Mouse (Mus musculus): Measurements from ENCODE around the gene P2rx3.

P2rx3 gene

GRCm38 (mm10) chr2:85038336-85038735 is 1.1 kb upstream of the P2rx3 start:
- DNase-seq = no peak

- no peak for DNase-seq
These were observed 685 bp downstream of the P2rx3 start for GRCm38 (mm10) chr2:85036507-85037046.

GRCm38 (mm10) chr2:85034169-85034568 is 3.1 kb downstream of the P2rx3 start:
- no peak for DNase-seq

DNA sequence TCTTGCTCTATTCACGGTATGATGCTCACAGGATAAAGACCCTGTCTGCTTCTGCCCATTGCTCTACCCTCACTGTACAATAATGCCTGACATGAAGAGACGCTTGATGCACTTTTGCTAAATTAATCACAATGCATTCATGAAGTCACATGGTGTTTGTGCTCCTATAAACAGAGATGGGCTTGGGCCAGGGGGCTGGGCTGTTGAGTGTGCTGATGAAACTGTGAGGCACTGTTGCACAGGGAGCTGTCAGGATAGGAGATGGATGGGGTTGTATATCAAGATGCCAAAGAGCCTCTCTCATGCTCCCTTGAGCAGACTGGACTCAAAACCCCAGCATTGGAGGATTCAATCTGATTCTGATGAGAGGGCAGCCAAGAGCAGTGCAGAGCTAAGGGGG is 4.1 kb downstream of the P2rx3 start:
- DNase-seq = no peak

DNA sequence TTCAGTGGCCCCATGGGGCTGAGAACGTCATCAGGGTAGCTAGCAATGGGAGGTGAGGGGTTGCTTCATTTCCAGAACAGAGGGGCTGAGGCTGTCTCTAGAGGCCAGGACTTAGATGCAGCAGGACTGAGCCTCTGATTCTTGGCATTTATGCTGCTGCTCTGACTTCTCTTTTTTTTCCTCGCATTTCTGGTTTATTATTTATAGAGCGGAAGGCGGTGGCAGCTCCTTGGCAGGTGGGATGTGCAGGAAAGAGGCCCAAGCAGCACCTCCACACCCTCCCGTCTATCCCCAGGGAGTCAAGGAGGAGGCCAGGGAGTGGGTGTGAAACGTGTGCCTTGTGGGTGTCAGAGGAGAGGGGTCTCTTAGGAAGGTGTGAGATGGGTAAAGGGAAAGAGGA is 6.3 kb downstream of the P2rx3 start:
- no peak for DNase-seq

DNA sequence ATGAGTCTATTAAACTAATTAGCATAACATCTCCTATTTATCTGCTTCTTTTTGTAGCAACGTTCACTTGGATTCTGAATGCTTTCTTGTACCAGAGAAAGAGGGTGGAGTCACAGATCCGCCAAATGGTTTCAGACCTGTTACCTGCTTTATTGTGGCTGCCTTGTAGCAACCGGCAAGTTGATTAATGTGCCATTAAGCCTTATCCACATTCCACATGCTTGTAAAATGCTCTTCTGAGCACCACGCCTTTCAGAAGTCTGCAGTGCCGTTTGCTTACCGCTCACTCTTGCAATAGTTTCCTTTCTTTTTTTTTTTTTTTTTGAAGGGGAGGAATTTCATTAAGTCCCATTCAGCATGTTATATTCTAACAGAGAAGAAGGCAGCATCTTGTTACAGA is 7.4 kb downstream of the P2rx3 start:
- no peak for DNase-seq

DNA sequence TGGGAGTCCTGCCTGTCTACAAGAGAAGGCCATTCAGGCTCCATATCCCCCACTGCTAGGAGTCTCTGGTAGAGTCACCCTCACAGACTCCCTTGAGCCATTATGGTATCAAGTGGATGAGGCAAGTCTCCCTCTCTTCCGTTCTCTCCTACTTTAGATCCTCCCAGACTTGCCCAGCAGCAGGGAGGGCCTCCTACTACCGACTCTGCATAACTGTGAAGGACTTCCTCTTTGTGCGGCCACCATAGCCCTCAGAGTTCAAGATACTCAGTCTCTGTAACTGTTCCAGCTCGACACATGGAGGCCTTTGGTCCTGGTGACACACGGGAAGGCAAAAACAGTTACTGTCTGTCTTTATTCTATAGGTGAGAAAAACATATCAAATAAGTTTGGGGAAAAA is 10.0 kb downstream of the P2rx3 start:
- DNase-seq = no peak

DNA sequence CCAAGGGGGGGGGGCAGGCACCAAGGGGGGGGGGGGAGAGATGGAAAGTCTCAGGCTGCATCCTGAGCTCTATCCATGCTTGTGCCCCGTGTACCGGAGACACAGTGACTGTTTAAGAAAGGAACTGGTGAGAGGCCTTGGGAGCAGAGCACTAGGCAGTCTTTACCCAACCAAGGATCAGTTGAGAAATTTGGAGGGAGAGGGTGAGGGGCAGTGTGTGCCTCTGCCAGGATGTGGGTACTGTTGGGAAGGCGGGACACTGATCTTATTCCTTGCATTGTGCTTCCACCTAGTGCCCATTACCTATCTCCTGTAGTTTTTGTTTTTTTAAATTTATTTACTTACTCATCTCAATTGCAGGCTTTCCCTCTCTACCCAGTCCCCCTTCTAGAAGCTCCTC is 11.1 kb downstream of the P2rx3 start:
- no peak for DNase-seq

- no peak for DNase-seq
These were observed 15.2 kb downstream of the P2rx3 start for GRCm38 (mm10) chr2:85022043-85022442.

- DNase-seq = no peak
These were observed 22.7 kb downstream of the P2rx3 start for GRCm38 (mm10) chr2:85014588-85014982.

DNA sequence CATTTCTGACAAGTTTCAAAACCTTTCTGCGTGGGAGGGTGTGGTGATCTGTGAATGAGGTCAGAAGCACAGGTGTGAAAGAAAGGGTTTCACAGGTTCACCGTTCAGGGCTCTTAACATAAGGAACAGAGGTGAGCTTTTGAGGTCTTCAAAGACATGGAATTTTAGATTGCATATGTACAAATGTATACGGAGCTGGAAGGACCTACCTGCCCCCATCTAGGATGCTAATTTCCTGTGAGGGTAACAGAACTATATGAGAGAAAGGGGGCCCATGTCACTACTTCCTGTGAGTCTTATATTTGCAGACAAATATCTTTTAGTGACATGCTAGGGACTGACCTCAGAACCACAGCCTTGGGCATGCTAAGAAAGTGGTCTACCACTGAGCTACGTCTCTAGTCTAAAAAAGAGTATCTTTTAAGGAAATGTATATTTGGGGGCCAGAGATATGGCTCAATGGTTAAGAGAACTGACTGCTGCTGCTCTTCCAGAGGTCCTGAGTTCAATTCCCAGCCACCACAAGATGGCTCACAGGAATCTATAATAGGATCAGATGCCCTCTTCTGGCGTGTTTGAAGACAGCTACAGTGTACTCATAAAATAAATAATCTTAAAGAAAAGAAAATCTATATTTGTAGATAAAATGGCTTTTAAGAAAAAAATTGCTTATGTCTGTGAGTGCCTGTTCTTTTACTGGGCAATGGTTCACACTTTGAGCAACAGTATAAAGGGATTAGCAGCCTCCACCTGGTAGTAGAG is 23.3 kb downstream of the P2rx3 start:
- no peak for DNase-seq

DNA sequence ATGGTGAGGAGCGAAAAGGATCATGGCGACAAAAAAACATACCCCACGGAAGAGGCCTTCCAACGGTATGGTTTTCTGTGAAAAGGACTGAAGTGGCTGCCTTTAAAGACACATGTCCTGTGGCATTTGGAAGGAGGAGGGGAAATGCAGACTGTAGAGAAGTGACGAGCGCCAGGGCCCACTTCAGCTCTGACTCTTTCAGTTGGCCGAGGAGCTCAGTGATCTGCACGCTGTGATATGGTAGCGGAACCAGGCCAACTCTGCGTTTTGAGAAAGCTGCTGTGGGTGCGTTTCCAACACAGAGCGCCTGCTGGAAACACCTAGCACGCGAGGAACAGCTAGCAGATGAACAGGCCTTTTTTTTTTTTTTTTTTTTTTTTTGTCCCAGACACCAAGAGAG is 24.6 kb downstream of the P2rx3 start:
- no peak for DNase-seq

GRCm38 (mm10) chr2:85011906-85012604 is 25.2 kb downstream of the P2rx3 start:
- no peak for DNase-seq

- no peak for DNase-seq
These were observed 28.1 kb downstream of the P2rx3 start for GRCm38 (mm10) chr2:85009212-85009611.

DNA sequence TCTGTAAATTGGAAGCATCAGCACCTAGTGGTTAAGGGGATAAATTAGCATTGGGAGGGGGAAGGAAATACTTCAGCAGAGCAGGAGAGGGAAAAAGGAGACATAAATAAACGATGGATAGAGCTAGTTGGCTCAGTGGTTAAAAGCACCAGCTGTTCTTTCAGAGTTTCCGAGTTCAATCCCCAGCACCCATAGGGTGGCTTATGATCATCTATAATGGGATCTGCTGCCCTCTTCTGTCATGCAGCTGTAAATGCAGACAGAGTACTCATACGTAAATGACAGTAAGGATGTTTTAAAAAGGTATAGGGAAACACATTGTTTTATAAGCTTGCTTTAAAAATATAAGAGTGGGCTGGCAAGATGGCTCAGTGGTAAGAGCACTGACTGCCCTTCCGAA is 29.5 kb downstream of the P2rx3 start:
- DNase-seq = no peak

GRCm38 (mm10) chr2:85006600-85006999 is 30.7 kb downstream of the P2rx3 start:
- DNase-seq = no peak

DNA sequence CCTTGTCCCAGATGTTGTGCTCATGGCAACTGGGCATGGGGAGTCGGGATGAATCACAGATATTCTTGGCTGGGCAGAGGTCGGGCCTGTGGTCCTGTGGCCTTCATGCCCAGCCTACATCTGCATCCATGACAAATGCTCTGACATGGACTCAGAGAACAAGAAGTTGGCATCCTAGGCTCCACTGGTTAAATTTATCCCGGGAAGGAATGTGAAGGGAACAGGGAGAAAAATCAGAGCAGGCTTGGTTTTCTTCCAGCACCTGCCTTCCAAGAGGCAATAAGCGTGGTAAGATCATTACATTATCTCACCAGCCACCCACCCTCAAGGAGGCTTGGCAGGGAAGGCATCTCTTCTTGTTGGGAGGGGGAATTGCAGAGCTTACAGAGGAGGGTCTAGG is 32.9 kb downstream of the P2rx3 start:
- peak; percentile 41 for DNase-seq

DNA sequence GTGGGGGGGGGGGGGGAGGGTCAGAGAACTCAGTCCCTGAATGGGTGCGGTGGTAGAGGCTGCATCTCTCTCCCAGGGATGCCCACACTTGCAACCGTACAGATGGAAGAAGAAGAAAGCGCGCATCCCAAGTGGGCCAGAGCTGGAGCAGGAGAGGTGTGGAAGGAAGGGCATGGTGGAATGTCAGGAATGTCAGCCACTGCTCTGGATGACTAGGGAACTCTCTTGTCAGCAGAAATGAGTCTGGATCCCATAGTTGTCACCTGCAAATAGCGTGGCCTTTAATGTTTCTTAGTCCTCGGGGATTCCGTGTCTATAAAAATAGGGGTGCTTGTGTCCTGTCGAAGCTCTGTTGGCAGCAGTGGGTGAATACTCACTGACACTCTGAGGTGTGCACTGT is 34.7 kb downstream of the P2rx3 start:
- DNase-seq = no peak

DNA sequence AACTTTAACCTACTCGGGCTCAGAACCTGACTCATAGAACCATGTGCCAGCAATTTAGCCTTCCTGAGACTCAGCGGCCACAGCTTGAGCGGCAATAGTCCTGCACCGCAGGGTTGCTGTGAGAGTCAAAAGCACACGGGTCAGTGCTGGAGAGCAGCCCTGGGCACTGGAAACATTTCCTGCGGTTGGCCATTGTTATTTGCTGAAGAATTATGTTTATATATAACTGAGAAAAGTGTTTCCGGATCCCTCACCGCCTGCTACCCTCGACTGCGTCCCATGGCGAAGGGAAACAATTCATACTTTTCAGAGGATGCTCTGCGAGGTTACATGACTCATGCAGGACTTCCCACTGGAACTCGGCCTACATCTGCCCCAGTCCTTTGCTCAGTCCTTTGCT is 35.8 kb downstream of the P2rx3 start:
- no peak for DNase-seq

- DNase-seq = no peak
These were observed 37.6 kb downstream of the P2rx3 start for GRCm38 (mm10) chr2:84999486-85000181.

DNA sequence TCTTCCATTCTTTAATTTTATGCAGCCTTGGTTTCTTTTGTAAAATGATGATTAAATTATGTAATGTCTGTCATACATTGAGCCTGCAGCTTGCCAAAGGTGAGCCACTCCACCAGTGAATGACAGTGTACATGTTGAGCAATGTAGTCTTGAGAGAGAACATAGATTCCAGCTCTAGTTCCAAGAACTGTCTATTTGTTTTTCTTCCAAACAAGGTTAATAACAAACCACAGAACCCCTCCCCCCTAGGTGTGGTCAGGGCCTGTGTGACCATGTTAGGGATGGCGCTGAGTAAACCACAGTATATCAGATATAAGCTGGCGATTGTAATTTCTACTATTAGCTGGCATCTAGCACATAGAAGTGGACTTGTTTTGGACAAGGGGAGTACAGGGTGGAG is 40.9 kb downstream of the P2rx3 start:
- DNase-seq = no peak

DNA sequence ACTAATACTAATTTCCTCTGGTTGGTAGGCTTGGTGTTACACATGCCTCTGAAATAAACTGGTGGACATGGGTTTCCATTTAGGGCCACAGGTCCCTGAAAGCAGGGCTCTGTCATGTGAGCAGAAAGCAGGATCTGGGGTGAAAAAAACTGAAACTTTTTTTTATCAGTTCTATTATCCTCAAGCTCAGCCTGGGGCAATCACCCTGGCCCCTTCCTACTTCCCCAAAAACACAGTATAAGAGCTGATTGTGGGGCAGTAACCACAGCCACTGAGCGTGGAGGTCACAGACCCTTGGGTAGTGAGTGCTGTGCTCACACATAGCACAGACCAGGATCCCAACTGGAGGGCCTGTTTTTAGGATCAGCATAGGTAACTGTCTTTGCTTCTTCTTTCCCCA is 49.3 kb downstream of the P2rx3 start, which contains the start of gene Prg3:
Gene Prg3 (plus strand): TSS at position 286 of the 400 bp plus-strand sequence.
- DNase-seq = no peak

- DNase-seq = no peak
These were observed 57.1 kb downstream of the P2rx3 start, which contains the start of gene Prg2 for GRCm38 (mm10) chr2:84980188-84980587. Gene Prg2, plus strand, starts transcription at chr2:84980461.

DNA sequence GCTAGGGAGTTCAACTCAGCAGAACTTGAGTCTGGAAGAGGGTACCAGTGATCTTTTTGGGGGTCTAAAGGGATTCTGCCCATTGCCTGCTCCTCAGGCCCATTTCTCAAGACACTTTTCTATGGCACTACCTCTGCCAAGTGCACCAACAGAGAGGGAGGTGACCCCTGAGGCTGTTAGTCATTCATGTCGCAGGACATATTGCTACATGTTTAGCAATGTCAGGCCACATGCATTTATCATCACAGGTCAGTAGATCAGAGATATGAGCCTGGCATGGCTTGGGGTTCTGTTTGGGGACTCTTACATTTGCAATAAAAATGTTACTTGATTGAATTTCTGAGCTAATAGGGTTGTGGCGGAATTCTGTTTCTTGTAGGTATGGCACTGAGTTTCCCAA is 61.7 kb downstream of the P2rx3 start:
- DNase-seq = no peak

Measured in right cerebral cortex, postnatal 25 days (tissue).